Mouse (Mus musculus): ENCODE measurements around the gene Kif26b.

The Kif26b gene

GRCm38 (mm10) chr1:178840311-178840710 is 311.4 kb downstream of the Kif26b start:
- DNase-seq (ENCODE audit: low read depth, low spot score), result peak; percentile 43

- DNase-seq (ENCODE audit: low read depth, low spot score), result no peak
Measured at GRCm38 (mm10) chr1:178844839-178845238, 315.9 kb downstream of the Kif26b start.

- no peak for DNase-seq (ENCODE audit: low read depth, low spot score)
Measured at GRCm38 (mm10) chr1:178847569-178847968, 318.6 kb downstream of the Kif26b start.

GRCm38 (mm10) chr1:178848380-178849106 is 319.6 kb downstream of the Kif26b start:
- DNase-seq (ENCODE audit: low read depth, low spot score), result peak; percentile 43

GRCm38 (mm10) chr1:178850569-178850968 is 321.6 kb downstream of the Kif26b start:
- DNase-seq (ENCODE audit: low read depth, low spot score), result no peak

- no peak for DNase-seq (ENCODE audit: low read depth, low spot score)
Measured at GRCm38 (mm10) chr1:178854936-178855335, 326.0 kb downstream of the Kif26b start.

- no peak for DNase-seq (ENCODE audit: low read depth, low spot score)
Measured at GRCm38 (mm10) chr1:178855974-178856373, 327.0 kb downstream of the Kif26b start.

GRCm38 (mm10) chr1:178860671-178861391 is 331.9 kb downstream of the Kif26b start:
- DNase-seq (ENCODE audit: low read depth, low spot score), result no peak

- no peak for DNase-seq (ENCODE audit: low read depth, low spot score)
Measured at GRCm38 (mm10) chr1:178861392-178861762, 332.5 kb downstream of the Kif26b start.

GRCm38 (mm10) chr1:178863756-178864155 is 334.8 kb downstream of the Kif26b start:
- no peak for DNase-seq (ENCODE audit: low read depth, low spot score)

GRCm38 (mm10) chr1:178864297-178864696 is 335.4 kb downstream of the Kif26b start:
- no peak for DNase-seq (ENCODE audit: low read depth, low spot score)

GRCm38 (mm10) chr1:178866757-178867156 is 337.8 kb downstream of the Kif26b start:
- no peak for DNase-seq (ENCODE audit: low read depth, low spot score)

GRCm38 (mm10) chr1:178871055-178871454 is 342.1 kb downstream of the Kif26b start:
- no peak for DNase-seq (ENCODE audit: low read depth, low spot score)

GRCm38 (mm10) chr1:178876926-178877325 is 348.0 kb downstream of the Kif26b start:
- DNase-seq (ENCODE audit: low read depth, low spot score), result no peak

GRCm38 (mm10) chr1:178878676-178879075 is 349.8 kb downstream of the Kif26b start:
- no peak for DNase-seq (ENCODE audit: low read depth, low spot score)

- peak; percentile 20 for DNase-seq (ENCODE audit: low read depth, low spot score)
Measured at GRCm38 (mm10) chr1:178880905-178881304, 352.0 kb downstream of the Kif26b start.

GRCm38 (mm10) chr1:178886671-178887070 is 357.7 kb downstream of the Kif26b start:
- DNase-seq (ENCODE audit: low read depth, low spot score), result peak; percentile 27

- peak; percentile 66 for DNase-seq (ENCODE audit: low read depth, low spot score)
Measured at GRCm38 (mm10) chr1:178892376-178892775, 363.5 kb downstream of the Kif26b start.

- DNase-seq (ENCODE audit: low read depth, low spot score), result no peak
Measured at GRCm38 (mm10) chr1:178893229-178894080, 364.5 kb downstream of the Kif26b start.

- no peak for DNase-seq (ENCODE audit: low read depth, low spot score)
Measured at GRCm38 (mm10) chr1:178894081-178894401, 365.1 kb downstream of the Kif26b start.

GRCm38 (mm10) chr1:178895674-178896073 is 366.7 kb downstream of the Kif26b start:
- no peak for DNase-seq (ENCODE audit: low read depth, low spot score)

- DNase-seq (ENCODE audit: low read depth, low spot score), result peak; percentile 48
Measured at GRCm38 (mm10) chr1:178910951-178911350, 382.0 kb downstream of the Kif26b start.

All from brain, adult 2 months (tissue).